In genomic region chr17:7250373-7250772, GRCm38 (mm10) we compare ENCODE assay signal across 23 mouse cellular contexts.
"Had no signal": no experiment of that assay in that cellular context is flagged by ENCODE, and none has a peak within 500 bp of the region (broad histone marks: within the 10 kb centered on the region; RNA-seq: fewer than 3 reads in every experiment).

No protein-coding gene starts in this region.

- H3K9me3 ChIP-seq: hindbrain, embryonic 13.5 days; intestine, embryonic 15.5 days; limb, embryonic 10.5 days; limb, embryonic 12.5 days; liver, embryonic 13.5 days; liver, embryonic 15.5 days had no signal

- DNase-seq: gastrocnemius, postnatal 10 days; gastrocnemius, postnatal 25 days; heart, adult 2 months; heart, postnatal 10 days; heart, postnatal 4 days; kidney, adult 18-20 months; kidney, adult 8-10 months; kidney, postnatal 10 days; kidney, postnatal 4 days; liver; liver, embryonic 13.5 days had no signal

- H3K4me3 ChIP-seq: heart, adult 2 months; hindbrain, embryonic 13.5 days; intestine, embryonic 15.5 days; layer of hippocampus, adult 2 months; left cerebral cortex, adult 2 months; limb, embryonic 10.5 days; limb, embryonic 12.5 days; liver, embryonic 13.5 days; liver, embryonic 15.5 days had no signal

- H3K4me2 ChIP-seq: heart, embryonic 11.5 days; hindbrain, embryonic 13.5 days; intestine, embryonic 15.5 days; limb, embryonic 12.5 days; liver, embryonic 11.5 days; liver, embryonic 13.5 days; liver, embryonic 15.5 days had no signal

- H3K27me3 ChIP-seq: hindbrain, embryonic 13.5 days; intestine, embryonic 15.5 days; limb, embryonic 12.5 days; liver, embryonic 13.5 days; liver, embryonic 15.5 days had no signal

- H3K9ac ChIP-seq: hindbrain, embryonic 13.5 days; intestine, embryonic 15.5 days; limb, embryonic 12.5 days; liver, embryonic 13.5 days; liver, embryonic 15.5 days had no signal

- H3K4me1 ChIP-seq: intestine, embryonic 15.5 days; limb, embryonic 10.5 days; limb, embryonic 12.5 days; liver, embryonic 13.5 days; liver, embryonic 15.5 days had no signal

- ATAC-seq: hindbrain, embryonic 16.5 days; inflammation-experienced regulatory T-cells, adult 6 months; intestine, embryonic 15.5 days; intestine, postnatal 0 days had no signal

- H3K36me3 ChIP-seq: intestine, embryonic 15.5 days; liver, embryonic 13.5 days; liver, embryonic 15.5 days had no signal

- H3K27ac ChIP-seq: heart, adult 2 months; hindbrain, embryonic 13.5 days; intestine, embryonic 15.5 days; layer of hippocampus, adult 2 months; left cerebral cortex, adult 2 months; limb, embryonic 10.5 days; limb, embryonic 12.5 days; liver, embryonic 13.5 days; liver, embryonic 15.5 days had no signal
